Mouse (Mus musculus) cerebellum, postnatal 4 days (tissue): ENCODE measurements around the gene Mpig6b.

ENCODE experiments used
- DNase-seq, 2 experiments: peaks; one replicate each; pipeline ENCODE4 v3.0.0; 2022; ENCODE audit warnings: low spot score in 2 of 2, mixed read lengths in 1 of 2

Mpig6b gene

GRCm38 (mm10) chr17:35066084-35066483 lies at the start of gene Mpig6b:
Gene Mpig6b (minus strand): TSS chr17:35066184.
- no peak for DNase-seq

DNA sequence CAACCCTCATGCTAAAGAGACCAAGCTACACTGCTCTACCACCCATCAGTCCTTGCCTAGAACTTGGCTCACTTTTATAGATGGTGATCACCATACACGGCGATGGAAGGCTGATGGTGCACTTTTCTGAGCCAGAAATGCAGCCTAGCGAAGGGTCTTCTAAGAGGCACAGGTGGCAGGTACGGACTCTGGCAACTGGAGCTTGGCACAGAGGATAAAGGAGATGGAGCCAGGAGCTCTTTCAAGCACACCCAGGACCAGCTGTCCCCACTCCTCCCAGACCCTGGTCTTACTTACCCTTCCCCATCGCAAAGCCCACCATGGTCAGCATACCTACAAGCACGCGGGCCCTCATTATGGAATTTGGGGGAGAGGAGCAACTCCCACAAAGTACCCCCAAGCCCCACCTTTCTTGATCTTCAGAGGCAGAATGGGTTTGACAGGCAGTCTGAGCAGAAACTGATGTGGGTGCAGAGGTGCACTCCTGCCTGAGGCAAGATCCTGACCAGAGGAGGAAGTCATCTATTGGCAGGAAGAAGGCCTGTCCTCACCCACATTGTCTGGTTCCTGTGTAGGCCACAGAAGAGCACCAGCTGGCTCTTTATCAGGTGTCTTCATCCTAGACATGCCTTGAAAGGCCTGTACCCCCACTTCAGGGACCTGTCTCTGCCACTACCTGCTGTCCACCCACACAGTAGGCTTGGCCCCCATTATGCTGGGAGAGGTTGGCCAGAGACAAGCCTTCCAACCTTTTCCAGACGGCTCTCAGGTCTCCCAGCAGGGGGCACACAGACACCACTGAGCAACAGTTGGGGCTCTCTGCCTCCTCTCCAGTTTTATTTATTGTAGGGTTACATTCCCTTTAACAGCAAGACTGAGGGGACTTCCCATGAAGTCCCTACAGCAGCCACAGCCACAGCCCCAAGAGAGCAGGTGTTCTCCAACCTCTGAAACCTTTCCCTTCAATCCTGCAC lies 49.3 kb upstream of the Mpig6b start, which contains the start of gene Ly6g5b:
Ly6g5b (minus strand) TSS at position 383 of the 974 bp plus-strand sequence.
- no peak for DNase-seq

DNA sequence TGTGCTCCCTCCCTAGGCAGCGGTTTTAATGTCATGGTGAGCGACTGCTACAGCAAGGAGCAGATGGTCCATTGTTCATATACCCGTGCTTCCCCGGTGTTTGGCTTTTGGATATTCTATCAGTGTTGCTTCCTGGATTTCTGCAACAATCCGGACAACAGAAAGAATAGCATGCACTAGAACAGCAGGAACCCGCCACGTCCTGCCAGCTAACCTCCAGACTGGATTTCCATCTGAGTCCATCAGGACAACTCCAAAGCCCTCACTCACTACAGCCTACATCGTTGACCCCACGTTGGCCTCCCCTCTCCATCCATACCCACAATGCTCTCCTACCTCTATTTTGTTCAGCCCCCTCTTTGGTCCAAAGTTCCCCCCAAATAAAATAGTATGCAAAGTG lies 45.8 kb upstream of the Mpig6b start:
- no peak for DNase-seq

DNA sequence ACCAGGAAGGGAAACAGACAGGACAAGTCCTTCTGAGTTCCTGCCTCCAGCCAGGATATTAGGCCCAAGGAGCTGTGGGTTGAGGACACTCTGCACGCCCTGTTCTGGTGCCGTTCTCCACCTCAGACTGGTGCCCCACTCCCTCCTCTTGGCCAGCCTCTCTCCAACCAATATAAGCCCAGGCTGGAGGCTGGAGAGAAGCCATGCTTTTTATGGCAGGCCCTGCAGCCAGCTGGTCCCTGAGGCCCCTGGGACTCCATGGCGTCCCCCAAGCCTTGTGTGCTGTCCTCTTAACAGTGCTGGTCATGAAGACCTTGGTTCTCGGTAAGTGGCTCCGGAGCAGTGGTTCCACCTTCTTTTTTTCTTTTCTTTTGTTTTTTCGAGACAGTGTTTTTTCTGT lies 42.1 kb upstream of the Mpig6b start, which contains the start of gene Ly6g5c:
Ly6g5c (plus strand) TSS at position 183 of the 400 bp plus-strand sequence.
- DNase-seq, result peak in 1 of 2 experiments; percentile 46

DNA sequence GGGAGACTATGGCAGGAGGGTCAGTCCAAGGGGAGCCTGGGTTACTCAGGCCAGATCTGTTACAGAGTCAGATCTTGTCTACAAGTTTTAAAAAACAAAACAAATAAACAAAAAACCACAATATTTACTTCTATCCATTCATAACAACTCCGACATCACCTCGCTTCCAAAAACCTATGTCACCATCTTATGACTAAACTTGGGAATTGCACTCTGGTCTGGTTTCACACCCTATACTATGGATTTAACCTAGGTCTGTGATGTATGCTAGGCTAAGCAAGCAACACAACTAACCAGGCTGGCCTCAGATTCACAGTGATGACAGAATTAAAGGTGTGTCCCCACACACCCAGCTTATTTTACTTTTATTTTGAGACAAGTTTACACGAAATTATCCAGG lies 40.5 kb upstream of the Mpig6b start:
- DNase-seq, result no peak

DNA sequence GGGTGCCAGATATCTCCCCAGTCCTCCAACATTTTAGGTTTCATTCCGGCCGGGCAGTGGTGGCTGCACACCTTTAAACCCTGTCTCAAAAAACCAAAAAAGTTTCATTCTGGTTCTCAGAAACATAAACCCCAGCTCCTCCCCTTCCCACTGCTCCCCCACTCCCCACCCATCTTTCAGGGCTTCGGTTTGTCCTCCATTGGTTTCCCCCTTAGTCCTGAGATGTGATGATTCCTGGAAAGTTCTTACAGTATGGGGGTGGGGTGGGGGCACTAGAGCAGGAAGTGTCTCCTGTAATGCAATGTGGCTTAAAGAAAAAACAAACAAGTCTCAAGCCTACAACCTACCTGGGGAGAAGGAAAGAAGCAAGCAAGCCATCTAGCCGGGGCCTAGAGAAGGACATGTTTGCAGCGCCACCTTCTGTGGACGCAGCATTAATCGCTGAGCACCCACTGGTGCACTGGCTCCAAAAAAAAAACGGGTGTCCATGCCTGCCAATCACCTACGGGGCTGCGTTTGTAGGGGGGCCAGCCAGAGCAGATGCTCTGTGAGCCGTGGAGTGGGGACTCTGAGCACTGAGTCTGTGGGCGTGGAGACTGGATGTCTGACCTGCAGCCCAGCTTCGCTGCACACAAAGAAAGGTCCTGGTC lies 39.9 kb upstream of the Mpig6b start:
- peak in 1 of 2 experiments; percentile 58 for DNase-seq

DNA sequence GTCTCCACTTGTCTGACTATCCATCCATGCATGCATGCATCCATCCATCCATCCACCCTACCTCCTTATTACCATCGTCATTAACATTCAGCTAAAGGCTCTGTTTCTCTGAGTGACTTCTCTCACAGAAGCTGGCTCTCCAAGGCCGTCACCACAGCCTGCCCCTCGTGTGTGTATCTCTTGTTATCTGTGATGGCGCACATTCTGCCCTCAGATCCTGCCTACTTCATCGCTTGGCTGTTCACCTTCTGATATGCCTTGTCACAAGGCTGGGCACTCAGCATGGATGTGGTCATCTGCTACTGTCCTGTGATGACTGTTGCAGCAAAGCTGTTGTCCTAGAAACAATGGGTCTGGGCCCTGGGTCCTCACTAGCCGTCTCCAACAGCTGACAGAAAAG lies 38.8 kb upstream of the Mpig6b start:
- DNase-seq, result no peak

DNA sequence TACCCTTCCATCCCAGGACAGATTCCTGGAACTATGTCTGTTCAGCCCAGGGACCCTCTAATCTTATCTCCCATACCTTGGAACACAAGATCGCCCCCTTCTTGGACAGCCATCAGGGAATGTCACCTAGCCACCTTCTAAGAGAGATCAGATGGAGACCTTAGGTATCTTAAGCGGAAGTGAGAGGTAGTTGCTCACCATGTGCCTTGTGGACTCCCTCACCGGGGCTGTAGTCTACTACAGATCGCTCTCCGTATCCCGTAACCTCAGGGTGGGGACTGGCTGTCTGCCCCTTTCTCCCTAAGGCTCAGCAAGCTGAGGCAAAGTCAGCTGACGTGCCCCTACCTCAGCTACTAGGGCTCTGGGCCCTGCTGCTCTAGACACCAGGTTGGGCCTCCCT lies 38.1 kb upstream of the Mpig6b start:
- no peak for DNase-seq

GRCm38 (mm10) chr17:35103221-35103690 lies 37.3 kb upstream of the Mpig6b start:
- no peak for DNase-seq

DNA sequence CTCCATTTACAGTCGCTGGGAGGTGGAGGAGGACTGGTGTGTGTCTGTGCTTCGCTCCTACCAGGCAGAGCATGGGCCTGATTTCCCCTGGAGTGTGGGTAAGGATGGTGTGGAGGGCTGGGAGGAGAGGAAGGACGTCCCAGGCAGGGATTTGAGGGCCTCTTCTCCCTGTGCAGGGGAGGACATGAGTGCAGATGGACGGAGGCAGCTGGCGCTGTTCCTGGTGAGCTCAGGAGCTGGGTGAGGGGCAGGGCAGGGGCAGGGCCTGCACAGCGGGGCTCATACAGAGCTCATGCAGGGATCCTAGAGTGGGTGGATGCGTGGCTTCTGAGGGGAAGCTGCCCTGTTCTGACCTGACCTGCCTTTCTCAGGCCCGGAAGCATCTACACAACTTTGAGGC lies 36.3 kb upstream of the Mpig6b start:
- DNase-seq, result no peak

DNA sequence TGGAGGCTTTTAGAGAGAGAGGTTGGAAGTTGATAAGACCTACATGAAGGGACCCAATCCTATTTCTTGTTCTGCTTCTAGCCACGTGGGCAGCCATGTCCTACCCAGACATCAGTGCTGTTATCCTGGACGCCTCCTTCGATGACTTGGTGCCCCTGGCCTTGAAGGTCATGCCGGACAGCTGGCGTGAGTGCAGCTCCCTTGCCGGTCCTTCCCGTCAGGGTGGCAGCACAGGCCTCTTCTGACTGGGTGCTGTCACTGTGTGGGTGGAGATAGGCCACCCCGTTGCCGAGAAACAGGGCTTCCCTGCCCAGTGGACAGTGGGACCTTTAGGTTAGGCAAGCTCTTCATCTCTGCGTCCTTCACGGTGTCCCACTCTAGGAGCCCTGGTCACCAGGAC lies 35.2 kb upstream of the Mpig6b start:
- DNase-seq, result no peak

- DNase-seq, result no peak
Observed at GRCm38 (mm10) chr17:35100196-35100765, 34.3 kb upstream of the Mpig6b start.

GRCm38 (mm10) chr17:35097164-35097655 lies 31.2 kb upstream of the Mpig6b start:
- DNase-seq, result peak in 1 of 2 experiments; percentile 56

DNA sequence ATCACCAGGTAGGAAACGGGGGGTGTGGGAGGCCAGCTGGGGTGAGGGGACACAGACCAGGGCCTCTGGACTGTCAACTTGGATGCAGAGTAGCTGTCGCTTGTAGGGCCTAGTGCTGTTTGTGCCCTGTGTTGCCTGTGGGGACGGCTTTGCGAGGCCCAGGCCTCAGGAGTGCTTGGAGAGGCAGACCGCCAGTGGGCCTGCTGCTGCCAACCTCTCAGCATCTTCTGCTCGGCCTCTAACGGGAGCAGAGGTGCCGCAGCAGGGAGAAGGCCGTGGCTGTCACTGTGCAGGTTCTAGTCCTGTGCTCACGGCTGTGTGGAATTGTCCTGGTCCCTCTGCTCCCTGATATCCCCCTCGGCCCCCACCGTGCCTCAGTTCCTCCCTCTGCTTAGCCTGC lies 30.6 kb upstream of the Mpig6b start:
- DNase-seq, result no peak

- no peak for DNase-seq
Observed at GRCm38 (mm10) chr17:35094475-35095365, 28.7 kb upstream of the Mpig6b start.

- no peak for DNase-seq
Observed at GRCm38 (mm10) chr17:35092403-35093198, 26.6 kb upstream of the Mpig6b start.

DNA sequence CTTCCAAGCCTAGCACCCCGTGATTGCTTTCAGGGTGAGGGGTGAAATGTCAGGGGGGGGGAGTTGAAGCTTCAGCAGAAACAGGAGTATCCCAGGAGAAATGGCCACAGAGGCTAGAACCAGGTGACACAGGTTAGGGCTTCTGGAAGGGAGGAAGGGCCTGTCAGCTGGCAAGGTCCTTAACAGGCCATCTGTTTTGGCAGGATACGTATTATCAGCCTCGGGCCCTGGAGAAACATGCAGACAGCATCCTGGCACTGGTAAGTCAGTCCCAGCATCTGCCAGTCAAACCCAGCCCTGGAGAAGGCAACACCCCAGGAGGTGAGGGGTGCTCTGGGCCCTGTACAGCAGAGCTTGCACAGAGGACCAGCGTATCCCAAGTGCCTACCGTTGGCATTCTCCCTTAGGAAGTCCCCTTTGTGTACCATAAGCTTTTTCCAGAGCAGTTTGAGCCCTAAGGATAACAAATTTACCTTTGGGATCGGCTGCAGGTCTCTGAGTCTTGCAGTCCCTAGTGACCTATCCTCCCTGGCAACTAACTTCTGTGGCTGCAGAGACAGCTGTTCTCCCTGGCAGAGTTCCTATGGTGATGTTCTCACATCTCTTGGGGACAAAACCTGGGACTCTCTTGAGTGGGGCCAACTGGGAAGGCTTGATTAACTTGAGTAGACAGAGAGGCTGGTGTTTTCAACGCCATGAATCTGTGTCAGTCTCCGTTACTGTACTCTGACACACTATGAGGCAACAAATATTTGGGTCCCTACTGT lies 24.4 kb upstream of the Mpig6b start:
- DNase-seq, result peak in 1 of 2 experiments; percentile 57

- DNase-seq, result peak; percentile 77 to 93
Observed at GRCm38 (mm10) chr17:35088825-35089644, 23.1 kb upstream of the Mpig6b start, which contains the start of gene Abhd16a. Gene Abhd16a (plus strand): TSS chr17:35089263.
